Mouse (Mus musculus): ENCODE results near the gene Rbm18.

Rbm18 gene

GRCm38 (mm10) chr2:36104956-36105741 is 31.4 kb downstream of the Rbm18 start, which contains the start of gene Lhx6:
Gene Lhx6 (minus strand): TSS chr2:36105408.
- DNase-seq (ENCODE audit: low spot score in 2 of 2), result no peak

- no peak for DNase-seq (ENCODE audit: low spot score in 2 of 2)
Observed at GRCm38 (mm10) chr2:36104436-36104955, 32.1 kb downstream of the Rbm18 start.

GRCm38 (mm10) chr2:36103555-36104367 is 32.8 kb downstream of the Rbm18 start:
- no peak for DNase-seq (ENCODE audit: low spot score in 2 of 2)

GRCm38 (mm10) chr2:36103069-36103554 is 33.5 kb downstream of the Rbm18 start:
- no peak for DNase-seq (ENCODE audit: low spot score in 2 of 2)

- no peak for DNase-seq (ENCODE audit: low spot score in 2 of 2)
Observed at GRCm38 (mm10) chr2:36102559-36102946, 34.0 kb downstream of the Rbm18 start.

- no peak for DNase-seq (ENCODE audit: low spot score in 2 of 2)
Observed at GRCm38 (mm10) chr2:36101866-36102558, 34.6 kb downstream of the Rbm18 start.

- no peak for DNase-seq (ENCODE audit: low spot score in 2 of 2)
Observed at GRCm38 (mm10) chr2:36099739-36100138, 36.8 kb downstream of the Rbm18 start.

- no peak for DNase-seq (ENCODE audit: low spot score in 2 of 2)
Observed at GRCm38 (mm10) chr2:36098021-36098420, 38.6 kb downstream of the Rbm18 start.

GRCm38 (mm10) chr2:36097129-36097815 is 39.3 kb downstream of the Rbm18 start:
- no peak for DNase-seq (ENCODE audit: low spot score in 2 of 2)

- DNase-seq (ENCODE audit: low spot score in 2 of 2), result no peak
Observed at GRCm38 (mm10) chr2:36093914-36094475, 42.6 kb downstream of the Rbm18 start.

- DNase-seq (ENCODE audit: low spot score in 2 of 2), result no peak
Observed at GRCm38 (mm10) chr2:36093301-36093700, 43.3 kb downstream of the Rbm18 start.

- DNase-seq (ENCODE audit: low spot score in 2 of 2), result no peak
Observed at GRCm38 (mm10) chr2:36092748-36093147, 43.8 kb downstream of the Rbm18 start.

- peak; percentile 51 to 67 for DNase-seq (ENCODE audit: low spot score in 2 of 2)
Observed at GRCm38 (mm10) chr2:36090853-36091741, 45.5 kb downstream of the Rbm18 start.

GRCm38 (mm10) chr2:36089190-36089589 is 47.4 kb downstream of the Rbm18 start:
- DNase-seq (ENCODE audit: low spot score in 2 of 2), result no peak

- DNase-seq (ENCODE audit: low spot score in 2 of 2), result no peak
Observed at GRCm38 (mm10) chr2:36085041-36085440, 51.5 kb downstream of the Rbm18 start.

- DNase-seq (ENCODE audit: low spot score in 2 of 2), result no peak
Observed at GRCm38 (mm10) chr2:36082802-36083580, 53.6 kb downstream of the Rbm18 start.

GRCm38 (mm10) chr2:36081446-36081845 is 55.1 kb downstream of the Rbm18 start:
- DNase-seq (ENCODE audit: low spot score in 2 of 2), result no peak

GRCm38 (mm10) chr2:36077160-36077761 is 59.3 kb downstream of the Rbm18 start:
- DNase-seq (ENCODE audit: low spot score in 2 of 2), result no peak

- no peak for DNase-seq (ENCODE audit: low spot score in 2 of 2)
Observed at GRCm38 (mm10) chr2:36075210-36075609, 61.4 kb downstream of the Rbm18 start.

All from right cerebral cortex, postnatal 10 days (tissue).